Mouse (Mus musculus) embryonic facial prominence, embryonic 11.5 days (tissue): ENCODE data around the gene Ppp1r12a. TPM values are rescaled to one million over a fixed set of nuclear protein-coding genes. Genes with fewer than 3 reads are reported as not detected.

Experiments
- ATAC-seq: fragments of 200-750 bp; cut with Nextera tagmentation; replicated peaks from 2 replicates; pipeline ENCODE4 v1.8.0; 2017; ENCODE audit warnings: low read depth; ENCODE audit not compliant: insufficient number of reproducible peaks, low FRiP score, low TSS enrichment
- DNase-seq: peaks from one replicate; pipeline ENCODE4 v3.0.0-alpha.2; 2015; ENCODE audit warnings: low spot score
- H3K27ac ChIP-seq: fragments of 300-500 bp; sonication (generic); replicated peaks from 2 replicates; pipeline ENCODE4 v1.5.1; 2014; ENCODE audit warnings: mild to moderate bottlenecking, low read depth, low read length, control low read depth
- H3K27me3 ChIP-seq: fragments of 300-500 bp; sonication (generic); 2 replicates; pipeline ENCODE4 v1.6.1; 2014; ENCODE audit warnings: mild to moderate bottlenecking, low read length, moderate library complexity, mixed read lengths; ENCODE audit not compliant: control insufficient read depth, insufficient read depth
- H3K36me3 ChIP-seq: fragments of 300-500 bp; sonication (generic); replicated peaks from 2 replicates; pipeline ENCODE4 v1.6.1; 2014; ENCODE audit warnings: low read depth, mild to moderate bottlenecking, low read length, moderate library complexity, mixed read lengths; ENCODE audit not compliant: control insufficient read depth, insufficient read depth
- H3K4me1 ChIP-seq: fragments of 300-500 bp; sonication (generic); 2 replicates; pipeline ENCODE4 v1.6.1; 2014; ENCODE audit warnings: low read length, mixed read lengths; ENCODE audit not compliant: control insufficient read depth, insufficient read depth
- H3K4me2 ChIP-seq: fragments of 300-500 bp; sonication (generic); 2 replicates; pipeline ENCODE4 v1.6.1; 2014; ENCODE audit warnings: low read depth, mild to moderate bottlenecking, control low read depth, low read length, moderate library complexity
- H3K4me3 ChIP-seq: fragments of 300-500 bp; sonication (generic); 2 replicates; pipeline ENCODE4 v1.5.1; 2014; ENCODE audit warnings: low read depth, low read length, control low read depth
- H3K9ac ChIP-seq: fragments of 300-500 bp; sonication (generic); replicated peaks from 2 replicates; pipeline ENCODE4 v1.6.1; 2014; ENCODE audit warnings: mild to moderate bottlenecking, control low read depth, low read length
- H3K9me3 ChIP-seq: fragments of 300-500 bp; sonication (generic); replicated peaks from 2 replicates; pipeline ENCODE4 v1.6.1; 2016; ENCODE audit warnings: mild to moderate bottlenecking, low read length, inconsistent platforms, mixed read lengths; ENCODE audit not compliant: control insufficient read depth
- WGBS: fragments of 180-500 bp; shearing (Covaris S2); extraction: QIAGEN DNeasy Blood & Tissue Kit; methylation state at CpG from one replicate; pipeline ENCODE4 v1.1.7; 2014; 5-methylcytosine and 5-hydroxymethylcytosine counted together
- polyA plus RNA-seq: library from polyadenylated mRNA; unstranded; fragments of >200 nt; fragmentation: Nextera tagmentation; extraction: Ambion mirVana; gene quantifications from 2 replicates; pipeline ENCODE4 v1.2.1, GENCODE M21; 2014

The Ppp1r12a gene
- polyA plus RNA-seq, 1 experiment from 2014 or later, result 79.5 TPM

DNA sequence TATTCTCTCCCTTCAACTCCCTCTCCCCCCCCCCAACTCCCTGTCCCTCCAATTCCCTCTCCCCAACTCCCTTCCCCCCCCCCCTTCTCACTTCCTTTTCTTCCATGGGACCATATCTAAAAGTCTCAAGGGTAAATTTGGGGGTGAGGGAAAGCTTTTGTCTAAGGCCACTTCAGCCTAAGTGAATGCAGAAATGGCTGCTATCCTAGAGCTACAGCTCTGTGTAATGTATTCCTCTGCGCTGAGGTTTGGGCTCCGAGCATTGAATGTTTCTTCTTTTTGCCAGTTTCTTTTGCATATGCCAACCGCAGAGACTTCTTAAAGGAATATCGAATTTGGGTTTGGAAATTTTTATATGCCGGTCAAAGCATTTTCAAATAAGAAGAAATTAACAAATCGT lies 28.7 kb upstream of the Ppp1r12a start:
- Histone ChIP-seq H3K4me3 (no peak overlapping the region), H3K9me3 (no peaks in the 10 kb centered on the region), H3K9ac (no peak overlapping the region), H3K27me3 (no peaks in the 10 kb centered on the region), H3K4me2 (no peak overlapping the region), H3K27ac (no peak overlapping the region), H3K4me1 (no peaks in the 10 kb centered on the region), H3K36me3 (no peaks in the 10 kb centered on the region)
- no peak for DNase-seq
- no peak for ATAC-seq
- WGBS, result 91% methylated on average over 6 of the region's 6 CpGs

DNA sequence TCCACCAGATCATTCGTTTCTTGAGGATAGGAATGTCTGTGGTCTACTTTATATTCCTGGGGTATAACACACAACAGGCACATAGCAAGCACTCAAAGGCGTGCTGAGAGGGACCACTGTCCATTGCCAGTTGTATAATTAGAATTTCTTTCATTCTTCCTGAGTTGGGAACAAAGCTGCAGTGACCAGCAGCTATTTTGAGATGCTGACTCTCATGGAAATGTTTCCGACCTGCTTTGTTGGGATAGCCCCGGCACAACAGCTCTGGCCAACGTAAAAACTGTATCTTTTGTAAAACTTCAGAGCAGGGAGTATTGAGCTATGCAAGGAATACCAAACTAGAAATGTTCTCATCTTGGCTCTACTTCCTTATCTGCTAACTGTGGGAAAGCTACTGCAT lies 28.2 kb upstream of the Ppp1r12a start:
- 71% methylated on average over 5 of the region's 5 CpGs for WGBS
- H3K4me2 ChIP-seq, result no peak overlapping the region
- H3K9ac ChIP-seq, result no peak overlapping the region
- H3K36me3 ChIP-seq, result no peaks in the 10 kb centered on the region
- ATAC-seq, result no peak
- H3K4me3 ChIP-seq, result no peak overlapping the region
- no peak for DNase-seq
- no peaks in the 10 kb centered on the region for H3K9me3 ChIP-seq
- no peak overlapping the region for H3K27ac ChIP-seq
- no peaks in the 10 kb centered on the region for H3K4me1 ChIP-seq
- H3K27me3 ChIP-seq, result no peaks in the 10 kb centered on the region

DNA sequence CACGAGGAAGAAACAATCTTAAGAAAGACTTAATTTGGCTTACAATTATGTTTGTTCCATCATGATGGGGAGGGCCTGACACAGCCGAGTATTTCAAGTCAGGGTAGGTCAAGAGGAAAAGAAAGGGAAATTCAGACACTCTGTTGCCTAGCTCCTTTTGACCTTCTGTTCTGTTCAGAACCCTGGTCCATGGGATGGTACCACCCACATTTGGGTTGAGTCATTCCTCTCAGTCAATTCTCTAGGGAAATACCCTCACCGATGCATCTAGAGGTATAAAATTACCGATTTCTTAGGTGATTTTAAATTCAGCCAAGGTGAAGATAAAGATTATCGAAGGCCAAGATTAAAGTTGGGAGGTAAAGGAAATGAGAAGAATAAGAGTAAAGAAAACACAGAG lies 23.6 kb upstream of the Ppp1r12a start:
- Histone ChIP-seq H3K9me3 (no peaks in the 10 kb centered on the region), H3K36me3 (no peaks in the 10 kb centered on the region), H3K9ac (no peak overlapping the region), H3K27ac (no peak overlapping the region), H3K27me3 (no peaks in the 10 kb centered on the region), H3K4me2 (no peak overlapping the region), H3K4me1 (no peaks in the 10 kb centered on the region), H3K4me3 (no peak overlapping the region)
- DNase-seq (no peak), ATAC-seq (no peak)
- WGBS, result 81% methylated on average over 5 of the region's 5 CpGs

DNA sequence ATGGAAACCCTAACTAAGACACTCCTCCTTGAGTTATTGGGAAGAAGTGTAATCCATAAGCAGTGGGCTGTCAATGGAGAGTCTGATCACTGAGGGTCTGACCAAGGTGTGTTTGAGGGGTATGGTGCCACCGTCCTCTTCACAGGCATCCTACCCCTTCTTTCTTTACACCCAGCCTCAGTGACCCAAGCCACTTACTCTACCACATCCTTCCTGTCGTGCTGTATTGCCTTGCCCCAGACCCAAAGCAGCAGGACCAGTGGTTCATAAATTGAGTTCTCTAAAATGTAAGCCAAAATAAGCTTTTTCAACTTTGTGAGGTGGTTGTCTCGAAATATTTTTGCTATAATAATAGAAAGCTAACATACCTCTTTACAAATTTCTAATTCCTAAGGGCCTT lies 22.2 kb upstream of the Ppp1r12a start:
- DNase-seq (no peak), ATAC-seq (no peak)
- H3K4me2 ChIP-seq, result no peak overlapping the region
- H3K36me3 ChIP-seq, result no peaks in the 10 kb centered on the region
- H3K4me1 ChIP-seq, result no peaks in the 10 kb centered on the region
- WGBS, result 66% methylated on average over 3 of the region's 3 CpGs
- no peak overlapping the region for H3K9ac ChIP-seq
- H3K27ac ChIP-seq, result no peak overlapping the region
- H3K9me3 ChIP-seq, result no peaks in the 10 kb centered on the region
- no peaks in the 10 kb centered on the region for H3K27me3 ChIP-seq
- no peak overlapping the region for H3K4me3 ChIP-seq

DNA sequence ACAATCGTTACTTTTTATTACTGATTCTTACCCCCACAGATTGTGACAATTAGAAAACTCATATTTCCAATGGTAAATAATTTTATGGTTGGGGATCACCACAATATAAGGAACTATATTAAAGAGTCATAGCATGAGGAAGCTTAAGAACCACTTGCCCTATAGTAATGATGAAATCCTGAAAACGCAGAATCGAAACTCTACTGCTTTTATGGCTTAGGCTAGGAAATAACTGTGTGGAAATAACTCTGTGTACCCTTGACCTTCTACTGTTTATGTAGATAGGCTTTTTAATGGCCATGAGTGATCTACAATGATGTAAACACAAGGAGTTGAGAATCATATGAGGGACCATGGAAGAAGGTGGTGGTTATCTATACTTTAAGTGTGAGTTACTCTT lies 21.3 kb upstream of the Ppp1r12a start:
- Histone ChIP-seq H3K4me1 (no peaks in the 10 kb centered on the region), H3K27ac (no peak overlapping the region), H3K27me3 (no peaks in the 10 kb centered on the region), H3K4me2 (no peak overlapping the region), H3K9me3 (no peaks in the 10 kb centered on the region), H3K9ac (no peak overlapping the region), H3K4me3 (no peak overlapping the region), H3K36me3 (no peaks in the 10 kb centered on the region)
- ATAC-seq, result no peak
- WGBS, result 92% methylated on average over 3 of the region's 3 CpGs
- DNase-seq, result no peak

DNA sequence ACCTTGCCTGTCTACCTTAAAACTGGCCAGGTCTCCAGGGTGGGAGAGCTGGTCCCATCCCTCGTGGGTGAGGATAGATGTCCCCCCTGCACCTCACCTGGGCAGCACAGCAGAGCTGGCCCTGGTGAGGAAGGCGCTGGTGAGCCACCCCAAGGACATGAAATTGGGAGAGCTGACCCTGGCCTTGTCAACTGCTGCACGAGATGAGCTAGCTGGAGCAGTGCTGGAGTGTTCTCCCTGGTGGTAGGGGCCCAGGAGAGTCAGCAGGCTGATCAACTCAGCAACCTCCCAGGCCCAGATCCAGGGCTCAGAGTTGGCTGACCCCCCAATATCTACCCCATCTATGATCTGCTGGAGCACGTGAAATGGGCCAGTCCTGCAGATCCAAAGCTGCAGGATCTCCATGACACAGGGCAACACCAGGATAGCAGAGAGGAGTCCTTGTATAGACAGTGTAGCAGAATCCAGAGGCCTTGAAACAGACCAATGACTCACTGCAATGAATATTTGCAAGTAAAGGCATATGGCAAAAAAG lies 17.9 kb upstream of the Ppp1r12a start:
- Histone ChIP-seq H3K9ac (no peak overlapping the region), H3K4me2 (no peak overlapping the region), H3K4me3 (no peak overlapping the region), H3K27me3 (no peaks in the 10 kb centered on the region), H3K9me3 (no peaks in the 10 kb centered on the region), H3K27ac (no peak overlapping the region), H3K36me3 (no peaks in the 10 kb centered on the region), H3K4me1 (no peaks in the 10 kb centered on the region)
- 70% methylated on average over 4 of the region's 4 CpGs for WGBS
- ATAC-seq (no peak), DNase-seq (no peak)

DNA sequence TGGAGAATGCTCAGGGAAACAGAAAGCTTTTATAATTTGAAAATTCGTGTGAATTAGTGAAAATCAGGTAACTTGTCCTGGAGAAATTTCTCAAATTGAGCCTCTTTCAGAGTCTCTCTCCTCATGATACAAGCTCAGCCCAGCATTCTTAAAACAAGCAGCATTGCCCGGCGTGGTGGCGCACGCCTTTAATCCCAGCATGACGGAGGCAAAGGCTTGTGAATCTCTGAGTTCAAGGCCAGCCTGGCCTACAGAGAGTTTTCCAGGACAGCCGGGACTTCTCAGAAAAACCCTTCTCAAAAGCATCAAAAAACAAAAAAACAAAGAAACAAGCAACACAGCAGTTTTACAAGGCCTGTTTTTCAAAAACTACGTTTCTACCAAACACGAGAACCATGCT lies 16.3 kb upstream of the Ppp1r12a start:
- Histone ChIP-seq H3K4me1 (no peaks in the 10 kb centered on the region), H3K4me2 (no peak overlapping the region), H3K36me3 (no peaks in the 10 kb centered on the region), H3K27ac (no peak overlapping the region), H3K27me3 (no peaks in the 10 kb centered on the region), H3K9ac (no peak overlapping the region), H3K4me3 (no peak overlapping the region), H3K9me3 (no peaks in the 10 kb centered on the region)
- ATAC-seq (no peak), DNase-seq (no peak)
- WGBS, result 86% methylated on average over 9 of the region's 9 CpGs

DNA sequence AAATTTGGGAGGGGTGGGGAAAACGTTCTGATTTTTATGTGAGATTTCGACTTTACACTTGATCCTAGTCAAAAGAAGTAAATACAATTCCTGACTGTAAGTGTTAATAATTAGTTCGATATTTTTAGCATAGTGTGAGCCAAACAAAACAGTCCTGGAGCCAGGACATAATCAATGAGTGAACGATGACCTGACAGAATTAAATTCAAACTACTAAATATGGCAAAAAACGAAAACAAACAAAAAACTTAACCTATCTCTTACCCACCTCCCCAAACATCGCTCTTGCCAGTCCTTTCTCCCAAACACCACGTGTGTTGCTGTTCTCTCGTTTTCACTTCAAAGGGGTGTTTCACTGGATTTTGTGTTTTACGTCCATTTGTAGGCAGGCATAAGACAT lies 15.0 kb upstream of the Ppp1r12a start:
- H3K27ac ChIP-seq, result no peak overlapping the region
- no peaks in the 10 kb centered on the region for H3K36me3 ChIP-seq
- no peak overlapping the region for H3K9ac ChIP-seq
- DNase-seq (no peak), ATAC-seq (no peak)
- WGBS, result 89% methylated on average over 9 of the region's 9 CpGs
- no peaks in the 10 kb centered on the region for H3K27me3 ChIP-seq
- no peak overlapping the region for H3K4me2 ChIP-seq
- no peaks in the 10 kb centered on the region for H3K9me3 ChIP-seq
- no peak overlapping the region for H3K4me3 ChIP-seq
- no peaks in the 10 kb centered on the region for H3K4me1 ChIP-seq
